Mouse (Mus musculus) urinary bladder, adult 2 months (tissue): ENCODE measurements around the gene Tpx2. TPM values are rescaled to one million over a fixed set of nuclear protein-coding genes. Genes with fewer than 3 reads are reported as not detected.

Experiments used
- DNase-seq: peaks from one replicate; pipeline ENCODE4 v3.0.0; 2022; ENCODE audit warnings: low spot score
- polyA plus RNA-seq: library from polyadenylated mRNA; depleted of rRNA; stranded (reverse); fragments of >200 nt; gene quantifications from 2 replicates; pipeline ENCODE4 v1.2.3, GENCODE M21; 2012

The Tpx2 gene
- polyA plus RNA-seq, 1 experiment: 3.2 TPM

- DNase-seq: no peak
Measured at GRCm38 (mm10) chr2:152820369-152820768, 27.4 kb upstream of the Tpx2 start.

- DNase-seq: no peak
Measured at GRCm38 (mm10) chr2:152821023-152821422, 26.7 kb upstream of the Tpx2 start.

GRCm38 (mm10) chr2:152821566-152821965 lies 26.2 kb upstream of the Tpx2 start:
- DNase-seq: no peak

- no peak for DNase-seq
Measured at GRCm38 (mm10) chr2:152823770-152824169, 24.0 kb upstream of the Tpx2 start.

- DNase-seq: no peak
Measured at GRCm38 (mm10) chr2:152824438-152825167, 23.2 kb upstream of the Tpx2 start.

- no peak for DNase-seq
Measured at GRCm38 (mm10) chr2:152825168-152825697, 22.5 kb upstream of the Tpx2 start.

- no peak for DNase-seq
Measured at GRCm38 (mm10) chr2:152825713-152826112, 22.1 kb upstream of the Tpx2 start.

GRCm38 (mm10) chr2:152826481-152826880 lies 21.3 kb upstream of the Tpx2 start:
- no peak for DNase-seq

- DNase-seq: no peak
Measured at GRCm38 (mm10) chr2:152827321-152828010, 20.3 kb upstream of the Tpx2 start.

GRCm38 (mm10) chr2:152828011-152828370 lies 19.8 kb upstream of the Tpx2 start:
- DNase-seq: no peak

GRCm38 (mm10) chr2:152828532-152828931 lies 19.2 kb upstream of the Tpx2 start:
- DNase-seq: no peak

- DNase-seq: no peak
Measured at GRCm38 (mm10) chr2:152829367-152829881, 18.3 kb upstream of the Tpx2 start.

GRCm38 (mm10) chr2:152830021-152830921 lies 17.5 kb upstream of the Tpx2 start:
- DNase-seq: peak; percentile 76

- peak; percentile 100 for DNase-seq
Measured at GRCm38 (mm10) chr2:152831019-152831878, 16.5 kb upstream of the Tpx2 start, which contains the start of gene Bcl2l1. Gene Bcl2l1, minus strand, starts transcription at chr2:152831728.

- DNase-seq: no peak
Measured at GRCm38 (mm10) chr2:152839256-152839655, 8.5 kb upstream of the Tpx2 start.

GRCm38 (mm10) chr2:152842741-152843140 lies 5.0 kb upstream of the Tpx2 start:
- DNase-seq: no peak

GRCm38 (mm10) chr2:152847057-152847814 lies 528 bp upstream of the Tpx2 start:
- no peak for DNase-seq

GRCm38 (mm10) chr2:152848466-152848865 lies 702 bp downstream of the Tpx2 start:
- no peak for DNase-seq

- DNase-seq: no peak
Measured at GRCm38 (mm10) chr2:152859501-152859900, 11.7 kb downstream of the Tpx2 start.

GRCm38 (mm10) chr2:152861891-152862290 lies 14.1 kb downstream of the Tpx2 start:
- no peak for DNase-seq
